ENCODE assay signal across 9 mouse cellular contexts in genomic region chr9:20975431-20976215, GRCm38 (mm10). TPM values are rescaled to one million over a fixed set of nuclear protein-coding genes. Genes with fewer than 3 reads are reported as not detected.
DNase-seq lines count a peak whose midpoint lies in the region; ATAC-seq and TF ChIP-seq lines count a peak whose summit lies in the region.
"Had no signal": no experiment of that assay in that cellular context is flagged by ENCODE, and none has a peak within 500 bp of the region (broad histone marks: within the 10 kb centered on the region; RNA-seq: fewer than 3 reads in every experiment).

No protein-coding gene starts in this region.

- H3K9me3 ChIP-seq in liver, embryonic 11.5 days (ENCODE audit: control insufficient read depth, low read length), result no peaks in the 10 kb centered on the region

- intact Hi-C loops in gastrocnemius, postnatal 36 days (cut with DNase I), result no loop called here

- no peak for TF ChIP-seq CTCF in embryonic fibroblast, embryonic 13.5 days (IDR thresholded peaks at IDR 0.05; ENCODE audit: borderline replicate concordance, insufficient read depth, low read length)

- peak; percentile 41 for DNase-seq in gastrocnemius, postnatal 10 days
- no peak for DNase-seq in gastrocnemius, postnatal 36 days
- peak; percentile 29 for DNase-seq in MN1 (ENCODE audit: low spot score)
- peak; percentile 77 for DNase-seq in heart, postnatal 4 days
- peak; percentile 65 for DNase-seq in liver, embryonic 11.5 days (ENCODE audit: low spot score)
- DNase-seq in thymus, postnatal 4 days, result peak; percentile 60

- H3K4me3 ChIP-seq in embryonic fibroblast, embryonic 13.5 days (ENCODE audit: insufficient read depth, low read length), result peak overlapping the region; percentile 81
- H3K4me3 ChIP-seq in liver, embryonic 11.5 days (ENCODE audit: low read depth, low read length), result peak overlapping the region; percentile 83
- peak overlapping the region; percentile 63 for H3K4me3 ChIP-seq in myocyte

- peaks cover 16% of the 10 kb centered on the region for H3K4me1 ChIP-seq in embryonic fibroblast, embryonic 13.5 days (ENCODE audit: control insufficient read depth, insufficient read depth, low read length)
- H3K4me1 ChIP-seq in liver, embryonic 11.5 days (replicated peaks; ENCODE audit: control insufficient read depth, insufficient read depth, low read length), result peaks cover 29% of the 10 kb centered on the region

- H3K36me3 ChIP-seq in liver, embryonic 11.5 days (ENCODE audit: control insufficient read depth, insufficient read depth, low read length), result no peaks in the 10 kb centered on the region
- H3K36me3 ChIP-seq in myocyte (ENCODE audit: control insufficient read depth, insufficient read depth), result no peaks in the 10 kb centered on the region

- WGBS in liver, embryonic 11.5 days, result under 1% methylated on average over 45 of the region's 45 CpGs

- H3K27ac ChIP-seq in embryonic fibroblast, embryonic 13.5 days (ENCODE audit: insufficient read depth, low read length), result peak overlapping the region; percentile 93
- H3K27ac ChIP-seq in liver, embryonic 11.5 days (ENCODE audit: low read depth, low read length), result peak overlapping the region; percentile 85

- peak overlapping the region; percentile 98 for H3K4me2 ChIP-seq in liver, embryonic 11.5 days
- H3K4me2 ChIP-seq in myocyte (ENCODE audit: low read depth), result peak overlapping the region; percentile 95

- H3ac ChIP-seq in myocyte (ENCODE audit: control insufficient read depth, insufficient read length), result peak overlapping the region; percentile 24

- peaks cover 31% of the 10 kb centered on the region for H3K79me2 ChIP-seq in myocyte (ENCODE audit: control insufficient read depth, insufficient read depth)

- TF ChIP-seq POLR2A in embryonic fibroblast, embryonic 13.5 days (IDR thresholded peaks at IDR 0.05; ENCODE audit: low read depth, low read length), result peak; percentile 32; the same call in 1 of the 2 replicates
- peak; percentile 35 for TF ChIP-seq POLR2A in myocyte (IDR thresholded peaks at IDR 0.05; ENCODE audit: insufficient read length, low read depth)

- peak; percentile 58 for ATAC-seq in liver, embryonic 11.5 days (replicated peaks; ENCODE audit: low FRiP score)

- H3K27me3 ChIP-seq in liver, embryonic 11.5 days (replicated peaks; ENCODE audit: control insufficient read depth, insufficient read depth, low read length), result no peaks in the 10 kb centered on the region
- H3K27me3 ChIP-seq in myocyte (ENCODE audit: control insufficient read depth, insufficient read depth, insufficient read length), result no peaks in the 10 kb centered on the region

- H3K9ac ChIP-seq in liver, embryonic 11.5 days (ENCODE audit: low read depth, low read length), result peak overlapping the region; percentile 75

TF ChIP-seq in myocyte, 11 proteins besides CTCF, POLR2A, EP300 and RAD21:
- TF ChIP-seq SRF (IDR thresholded peaks at IDR 0.05; ENCODE audit: control insufficient read depth, insufficient read length, low read depth) (peak; percentile 42), TCF3 (IDR thresholded peaks at IDR 0.05; ENCODE audit: insufficient read length, low read depth) (no peak)
TF ChIP-seq in myocyte: peak in this region for 1.

RNA-seq across cellular contexts. Expression of gene S1pr2, which starts 1.0 kb away (rescaled TPM):
- total RNA-seq in gastrocnemius, postnatal 10 days (2021), result 10 to 100 TPM in 1 of 2 experiments, 1 to 10 TPM in 1; 8.9 to 11.1 TPM
- total RNA-seq in gastrocnemius, postnatal 36 days (2021), result 1 to 10 TPM; 1.5 to 1.6 TPM
- 34.0 and 36.2 TPM in 2 replicates for polyA plus RNA-seq in embryonic fibroblast, embryonic 13.5 days (2011; ENCODE audit: insufficient read length, low read depth, missing spikeins)
- 10 to 100 TPM in 1 of 2 experiments, 1 to 10 TPM in 1; 8.4 to 11.1 TPM for total RNA-seq in heart, postnatal 4 days (2021)
- polyA plus RNA-seq in liver, embryonic 11.5 days (2014; fragmentation: Nextera tagmentation; extraction: Ambion mirVana), result 15.2 and 16.8 TPM in 2 replicates
- polyA plus RNA-seq in myocyte (2012; fragmentation: generic; extraction: Trizol), result 5.5 TPM

RNA-seq across cellular contexts. Expression of gene Dnmt1, which starts 15.9 kb away (rescaled TPM):
- 10 to 100 TPM; 18.4 to 25.7 TPM for total RNA-seq in gastrocnemius, postnatal 10 days (2021)
- total RNA-seq in gastrocnemius, postnatal 36 days (2021), result 1 to 10 TPM; 6.0 to 7.7 TPM
- 47.2 and 59.0 TPM in 2 replicates for polyA plus RNA-seq in embryonic fibroblast, embryonic 13.5 days (2011; ENCODE audit: insufficient read length, low read depth, missing spikeins)
- 10 to 100 TPM; 66.7 to 68.2 TPM for total RNA-seq in heart, postnatal 4 days (2021)
- polyA plus RNA-seq in liver, embryonic 11.5 days (2014; fragmentation: Nextera tagmentation; extraction: Ambion mirVana), result 85.1 and 87.5 TPM in 2 replicates
- polyA plus RNA-seq in myocyte (2012; fragmentation: generic; extraction: Trizol), result 22.1 TPM

RNA-seq across cellular contexts. Expression of gene Mrpl4, which starts 26.9 kb away (rescaled TPM):
- total RNA-seq in gastrocnemius, postnatal 10 days (2021), result 10 to 100 TPM; 48.4 to 49.1 TPM
- total RNA-seq in gastrocnemius, postnatal 36 days (2021), result 10 to 100 TPM; 58.5 to 58.7 TPM
- polyA plus RNA-seq in embryonic fibroblast, embryonic 13.5 days (2011; ENCODE audit: insufficient read length, low read depth, missing spikeins), result 43.7 and 43.9 TPM in 2 replicates
- total RNA-seq in heart, postnatal 4 days (2021), result 10 to 100 TPM; 85.7 to 98.0 TPM
- 138 and 145 TPM in 2 replicates for polyA plus RNA-seq in liver, embryonic 11.5 days (2014; fragmentation: Nextera tagmentation; extraction: Ambion mirVana)
- 110 TPM for polyA plus RNA-seq in myocyte (2012; fragmentation: generic; extraction: Trizol)

RNA-seq across cellular contexts. Expression of gene Icam1, which starts 40.2 kb away (rescaled TPM):
- total RNA-seq in gastrocnemius, postnatal 10 days (2021), result 1 to 10 TPM; 3.8 to 5.6 TPM
- total RNA-seq in gastrocnemius, postnatal 36 days (2021), result 1 to 10 TPM; 1.9 to 2.1 TPM
- 15.4 and 18.9 TPM in 2 replicates for polyA plus RNA-seq in embryonic fibroblast, embryonic 13.5 days (2011; ENCODE audit: insufficient read length, low read depth, missing spikeins)
- total RNA-seq in heart, postnatal 4 days (2021), result 1 to 10 TPM; 8.0 to 8.5 TPM
- 12.2 and 13.0 TPM in 2 replicates for polyA plus RNA-seq in liver, embryonic 11.5 days (2014; fragmentation: Nextera tagmentation; extraction: Ambion mirVana)
- polyA plus RNA-seq in myocyte (2012; fragmentation: generic; extraction: Trizol), result 0.06 TPM

RNA-seq across cellular contexts. Expression of gene Icam4, which starts 53.5 kb away (rescaled TPM):
- total RNA-seq in gastrocnemius, postnatal 10 days (2021), result under 1 TPM in 1 of 2 experiments, not detected in 1; 0.70 TPM
- 1 to 10 TPM; 1.2 to 1.7 TPM for total RNA-seq in gastrocnemius, postnatal 36 days (2021)
- polyA plus RNA-seq in embryonic fibroblast, embryonic 13.5 days (2011; ENCODE audit: insufficient read length, low read depth, missing spikeins), result not detected in 2 replicates
- total RNA-seq in heart, postnatal 4 days (2021), result under 1 TPM; 0.27 to 0.93 TPM
- polyA plus RNA-seq in liver, embryonic 11.5 days (2014; fragmentation: Nextera tagmentation; extraction: Ambion mirVana), result 146 and 147 TPM in 2 replicates
- 0.73 TPM for polyA plus RNA-seq in myocyte (2012; fragmentation: generic; extraction: Trizol)
- total RNA-seq: neutrophil, adult 5-6 weeks had no signal

Comparison
In these comparisons a context has a peak if more than half of its experiments do, and no peak if none do; other contexts are left out.
1. DNase-seq: peak in gastrocnemius, postnatal 10 days (single experiment), MN1 (single experiment), heart, postnatal 4 days (single experiment), liver, embryonic 11.5 days (single experiment) and thymus, postnatal 4 days (single experiment); none in gastrocnemius, postnatal 36 days (0 of 2).
2. Peak in every context shown above with its lines, with median percentiles within 50 percentile points of each other: H3K4me3 ChIP-seq.